Mouse (Mus musculus) mesoderm, embryonic 11.5 days (tissue): ENCODE data around the gene Gm10837.
"Not testable (repeated sequence)": the region's sequence is repeated elsewhere in the genome, so short reads cannot be mapped to it uniquely, and the experiment has no call there.

Experiments used
- DNase-seq: peaks from one replicate; pipeline ENCODE4 v3.0.0-alpha.2; 2012; ENCODE audit warnings: low read depth, low spot score

The Gm10837 gene

DNA sequence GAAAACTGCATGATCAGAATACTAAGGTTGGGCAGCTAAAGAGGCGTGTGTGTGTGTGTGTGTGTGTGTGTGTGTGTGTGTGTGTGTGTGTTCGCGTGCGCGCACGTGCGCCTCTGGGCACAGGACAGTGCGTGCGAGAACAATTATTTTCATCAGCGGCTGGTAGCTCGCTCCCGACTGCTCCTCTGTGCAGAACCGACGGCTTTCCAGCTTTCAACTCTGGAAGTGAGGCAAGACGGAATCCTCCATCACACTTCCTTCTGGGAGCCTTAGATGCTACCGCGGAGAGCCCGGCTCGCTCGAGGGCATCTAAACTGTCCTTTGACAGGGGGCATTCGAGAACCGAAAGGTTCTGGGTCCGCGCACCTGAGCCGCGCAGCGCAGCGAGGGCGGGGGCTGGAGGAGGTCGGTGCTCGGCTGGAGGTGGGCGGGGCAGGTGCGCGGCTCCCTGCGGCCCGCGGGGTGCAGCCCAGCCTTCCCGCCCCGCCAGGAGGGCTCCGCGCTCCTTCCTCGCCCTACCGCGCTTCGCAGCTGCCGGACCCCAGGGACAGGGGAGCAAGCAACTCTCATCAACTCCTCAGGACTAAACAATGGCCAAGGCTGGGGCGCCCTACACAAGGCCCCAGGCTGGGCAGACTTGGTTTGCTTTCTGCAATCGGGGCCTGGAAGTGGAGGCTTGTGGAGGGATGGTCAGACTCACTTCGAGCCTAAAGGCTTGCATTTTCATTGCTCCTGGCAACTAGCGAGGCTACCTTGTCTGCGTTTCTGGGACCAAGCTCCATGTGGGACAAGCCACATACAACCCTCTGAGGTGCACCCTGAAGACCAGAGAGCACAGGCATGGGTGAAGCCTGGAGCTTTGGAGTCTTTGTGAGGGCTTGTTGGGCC, at the start of gene Gm10837:
Gm10837 (plus strand) TSS at position 146 of the 888 bp plus-strand sequence.
- no peak for DNase-seq

DNA sequence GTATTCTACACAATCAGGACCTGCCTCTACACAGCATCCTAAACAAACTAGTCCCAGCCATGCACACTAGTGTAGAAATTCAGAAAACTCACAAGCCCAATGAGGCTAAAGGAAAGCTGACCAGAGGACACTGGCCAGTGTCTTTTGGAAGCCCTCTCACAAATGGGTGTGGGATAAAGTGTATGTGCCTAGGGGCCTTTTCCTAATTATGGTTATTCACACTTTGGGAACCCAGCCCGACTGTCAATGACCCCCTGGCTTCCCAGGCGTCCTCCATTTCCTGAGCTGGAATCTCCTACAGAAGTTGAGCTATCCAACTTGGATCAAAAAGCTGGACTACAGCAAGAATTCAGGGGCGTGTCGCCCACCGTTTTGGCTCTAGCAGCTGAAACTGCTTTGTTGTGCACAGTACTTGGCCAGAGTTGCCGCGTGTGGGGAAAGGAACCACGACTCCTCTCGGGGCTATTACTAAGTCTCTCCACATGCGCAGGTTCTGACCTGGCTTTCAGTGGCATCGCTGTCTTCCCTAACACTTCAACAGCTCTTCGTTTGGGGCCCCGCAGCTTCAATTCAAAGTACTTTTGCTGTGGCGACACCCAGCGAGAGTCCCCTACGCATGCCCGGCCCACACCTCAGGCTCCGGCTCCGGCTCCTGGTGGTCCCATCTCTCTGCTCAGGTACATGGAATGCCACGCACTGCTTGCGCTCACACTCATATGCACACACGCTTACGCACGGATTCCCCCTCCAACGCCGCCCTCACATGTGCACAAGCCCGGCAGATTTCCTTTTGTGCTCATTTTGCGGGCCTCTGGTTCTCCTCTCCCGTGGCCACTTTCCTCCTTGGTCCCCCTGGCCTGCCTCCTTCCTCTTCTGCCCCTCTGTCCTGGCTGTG, 40.5 kb upstream of the Gm10837 start:
- no peak for DNase-seq

DNA sequence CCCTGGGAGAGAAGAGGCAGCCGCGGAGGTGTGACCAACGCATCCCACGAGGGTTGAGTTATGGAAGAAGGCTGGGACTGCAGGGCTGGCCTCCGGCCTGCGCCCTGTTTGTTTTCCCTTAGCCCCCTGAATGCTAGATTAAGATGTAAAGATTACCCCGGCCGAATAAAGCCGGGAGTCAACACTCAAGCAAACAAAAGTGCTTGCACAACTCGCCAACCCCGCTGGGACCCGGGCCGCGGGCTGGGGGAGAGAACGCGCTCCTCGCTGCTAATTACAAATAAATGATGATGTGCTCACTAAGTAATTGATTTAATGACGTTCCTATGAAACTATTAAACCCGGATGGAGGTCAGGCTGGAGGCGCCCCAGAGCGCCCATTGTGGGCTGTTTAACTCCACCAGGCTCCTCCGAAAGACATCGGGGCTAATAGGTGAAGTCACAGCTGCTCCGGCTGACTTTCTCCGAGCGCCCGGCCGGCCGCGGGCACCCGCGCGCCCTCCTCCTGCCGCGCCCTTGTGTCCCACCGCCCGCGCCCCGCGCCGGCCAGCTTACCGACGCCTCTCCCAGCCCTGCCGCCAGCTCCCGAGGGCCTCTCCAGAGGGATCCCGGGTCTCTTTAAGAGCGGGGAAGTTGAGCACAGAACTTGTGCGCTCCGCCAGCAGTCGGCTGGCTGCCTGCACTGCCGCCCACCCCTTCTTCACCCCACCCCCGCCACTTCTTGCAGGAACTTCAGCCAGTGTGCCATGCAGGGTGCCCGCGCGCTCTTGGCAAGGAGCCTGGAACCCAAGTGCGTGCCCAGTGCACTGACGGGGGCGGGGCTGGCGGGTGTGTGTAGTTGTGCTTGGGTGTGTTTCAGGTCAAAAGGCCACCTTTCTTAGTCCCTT, 39.6 kb upstream of the Gm10837 start, which contains the start of gene Gm5089:
Gm5089 (minus strand) TSS at position 620 of the 887 bp plus-strand sequence.
- peak; percentile 43 for DNase-seq

DNA sequence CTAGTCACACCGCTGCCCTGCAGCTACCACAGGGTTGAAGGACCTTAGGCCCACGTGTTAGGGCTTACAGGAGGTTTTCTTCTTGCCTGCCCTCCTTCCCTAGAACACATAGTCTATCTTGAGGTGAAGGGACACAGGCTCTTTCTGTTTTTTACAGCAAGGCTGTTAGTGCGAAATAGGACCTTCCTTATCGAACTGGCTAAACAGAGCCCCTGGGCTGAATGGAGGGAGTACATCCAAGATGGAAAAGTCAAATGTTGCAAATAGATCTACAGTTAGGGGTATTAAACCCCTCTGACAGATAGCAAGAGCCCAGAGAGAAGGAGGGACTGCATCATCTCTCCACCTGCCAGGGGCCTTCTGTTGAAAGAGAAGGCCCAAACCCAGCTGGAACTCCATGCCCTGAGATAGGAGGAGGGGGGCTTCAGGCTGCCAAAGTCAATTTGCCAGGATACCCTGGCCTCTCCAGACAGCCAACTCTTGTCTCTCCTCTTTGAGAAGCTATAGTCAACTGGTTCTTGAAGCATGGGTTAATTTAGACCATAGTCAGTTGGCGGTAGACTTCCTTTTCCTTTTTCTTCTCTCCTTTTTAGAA, 38.7 kb upstream of the Gm10837 start:
- no peak for DNase-seq

GRCm38 (mm10) chr14:122452701-122453387, 37.5 kb upstream of the Gm10837 start:
- DNase-seq: peak; percentile 76

GRCm38 (mm10) chr14:122453388-122453995, 36.9 kb upstream of the Gm10837 start:
- peak; percentile 79 for DNase-seq

GRCm38 (mm10) chr14:122453996-122454738, 36.2 kb upstream of the Gm10837 start:
- peak; percentile 38 for DNase-seq

- peak; percentile 15 for DNase-seq
These were observed 35.4 kb upstream of the Gm10837 start for GRCm38 (mm10) chr14:122454901-122455561.

DNA sequence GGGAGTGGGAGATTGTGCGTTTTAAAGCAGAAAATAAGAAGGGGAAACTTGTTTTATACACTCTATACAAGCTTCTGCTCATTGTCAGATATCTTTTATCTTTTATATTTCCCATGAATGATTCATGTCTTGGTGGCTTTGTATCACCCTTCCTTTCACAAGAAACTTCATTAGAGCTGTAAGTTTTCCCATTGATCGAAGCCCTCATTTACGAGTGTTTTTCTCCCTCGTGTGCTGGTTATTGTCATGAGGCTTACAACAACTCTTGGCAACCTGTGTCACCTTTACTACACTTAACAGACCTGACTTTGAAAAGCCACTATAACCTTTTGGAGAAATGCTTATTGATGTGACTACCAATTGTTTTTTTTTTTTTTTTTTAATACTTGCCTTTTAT, 34.8 kb upstream of the Gm10837 start:
- no peak for DNase-seq

DNA sequence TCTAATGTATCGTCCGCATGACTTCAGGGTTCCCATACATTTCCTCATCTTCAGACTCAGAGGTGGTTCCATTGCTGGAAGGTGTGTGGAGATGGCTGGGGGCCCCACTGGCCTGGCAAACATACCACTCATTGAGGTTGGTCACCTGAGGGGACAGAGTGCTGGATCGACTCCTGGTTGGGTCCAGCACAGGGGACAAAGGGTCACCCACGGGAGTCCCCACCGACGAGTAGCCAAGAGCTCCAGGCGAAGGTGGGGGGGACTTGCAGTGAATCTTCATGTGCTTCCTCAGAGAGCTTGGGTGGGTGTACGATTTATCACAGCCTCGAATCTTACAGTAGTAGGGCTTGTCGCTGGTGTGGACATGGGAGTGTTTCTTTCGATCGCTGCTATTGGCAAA, 31.1 kb upstream of the Gm10837 start:
- DNase-seq: not testable (repeated sequence)

GRCm38 (mm10) chr14:122459776-122460175, 30.6 kb upstream of the Gm10837 start:
- no peak for DNase-seq

GRCm38 (mm10) chr14:122460226-122460625, 30.2 kb upstream of the Gm10837 start:
- no peak for DNase-seq

DNA sequence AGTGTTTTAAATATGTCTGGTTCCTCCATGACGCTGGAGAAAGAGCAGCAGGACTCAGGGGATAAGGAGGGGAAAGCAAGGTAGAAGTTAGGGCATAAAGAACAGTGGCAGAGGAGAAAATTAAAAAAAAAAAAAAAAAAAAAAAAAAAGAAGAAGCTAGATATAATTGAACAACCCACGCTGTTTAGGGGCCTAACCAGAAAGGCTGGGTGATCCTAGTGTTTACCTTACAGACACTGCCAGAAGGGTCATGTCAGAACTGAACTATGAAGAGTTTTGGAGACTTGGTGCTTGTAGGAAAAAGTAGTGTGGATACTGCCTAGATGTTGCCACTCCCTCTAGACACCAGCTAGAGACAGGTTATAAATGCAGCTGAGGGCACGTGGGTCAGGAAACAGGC, 28.9 kb upstream of the Gm10837 start:
- no peak for DNase-seq

- peak; percentile 19 for DNase-seq
These were observed 28.4 kb upstream of the Gm10837 start for GRCm38 (mm10) chr14:122461966-122462365.

DNA sequence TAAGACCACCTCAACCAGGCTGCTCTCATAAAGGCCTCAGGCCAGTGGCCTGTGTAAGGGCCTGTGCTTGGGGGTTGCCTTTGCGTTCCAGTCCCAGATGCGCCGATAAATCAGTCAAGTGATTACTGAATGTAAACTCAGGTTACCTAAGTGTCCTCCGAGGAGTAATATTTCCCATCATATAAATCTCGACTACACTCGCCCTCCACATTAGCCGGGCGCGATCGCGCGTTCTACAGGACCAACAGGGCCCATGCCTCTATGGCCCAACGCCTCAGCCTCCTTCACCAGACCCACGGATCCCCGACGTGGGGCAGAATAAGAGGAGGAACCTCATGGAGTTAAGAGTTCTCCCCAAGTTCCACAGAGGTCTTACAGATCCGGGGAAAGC, 27.7 kb upstream of the Gm10837 start:
- peak; percentile 60 for DNase-seq

DNA sequence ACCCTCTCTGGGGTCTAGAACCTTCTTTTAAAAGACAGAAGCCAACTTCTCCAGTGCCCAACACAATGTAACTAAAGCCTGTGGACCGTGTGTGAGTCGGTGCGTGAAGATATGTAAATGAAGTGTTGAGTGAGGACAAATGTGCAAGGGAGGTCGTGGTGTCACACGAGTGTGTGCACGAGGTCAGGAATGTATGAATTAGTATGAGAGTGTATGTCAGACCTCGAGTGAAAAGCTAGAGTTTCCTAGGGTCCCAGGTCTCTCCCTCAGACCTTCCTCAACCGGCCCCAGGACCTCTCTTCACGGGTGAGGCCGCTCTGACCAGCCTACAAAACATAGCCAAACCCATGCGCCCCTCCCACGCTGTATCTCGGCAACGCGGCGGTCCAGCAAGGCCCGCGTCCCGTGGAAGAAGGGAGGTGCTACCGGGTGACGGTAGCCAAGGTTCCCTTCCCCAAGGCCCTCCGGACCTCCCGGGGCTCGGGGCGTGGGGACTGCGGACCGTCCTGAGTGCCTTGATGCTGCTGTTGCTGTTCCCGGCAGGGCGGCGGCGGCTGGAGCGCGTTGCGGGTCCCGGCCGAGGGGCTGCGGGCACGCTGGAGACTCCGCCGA, 27.2 kb upstream of the Gm10837 start:
- peak; percentile 35 for DNase-seq

DNA sequence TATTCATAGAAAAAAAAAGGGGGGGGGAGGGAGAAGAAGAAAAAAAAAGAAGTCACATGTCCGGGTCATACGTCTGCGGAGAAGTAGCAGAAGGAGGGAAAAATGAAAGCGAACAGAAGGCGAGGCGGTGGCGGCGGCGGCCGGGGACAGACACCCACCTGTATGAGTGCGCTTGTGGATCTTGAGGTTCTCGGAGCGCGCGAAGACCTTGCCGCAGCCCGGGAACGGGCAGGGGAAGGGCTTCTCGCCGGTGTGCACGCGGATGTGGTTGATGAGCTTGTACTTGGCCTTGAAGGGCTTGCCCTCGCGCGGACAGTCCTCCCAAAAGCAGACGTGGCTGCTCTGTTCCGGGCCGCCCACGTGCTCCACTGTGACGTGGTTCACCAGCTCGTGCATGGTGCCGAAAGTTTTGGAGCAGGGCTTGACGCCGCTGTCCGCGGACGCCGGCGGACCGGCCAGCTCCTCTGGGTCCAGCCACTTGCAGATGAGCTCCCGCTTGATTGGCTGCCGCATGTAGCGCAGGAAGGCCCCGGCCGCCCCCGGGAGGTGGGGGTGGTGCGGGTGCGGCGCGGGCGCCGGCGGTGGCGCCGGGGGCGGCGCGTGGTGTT, 26.5 kb upstream of the Gm10837 start:
- peak; percentile 58 for DNase-seq

DNA sequence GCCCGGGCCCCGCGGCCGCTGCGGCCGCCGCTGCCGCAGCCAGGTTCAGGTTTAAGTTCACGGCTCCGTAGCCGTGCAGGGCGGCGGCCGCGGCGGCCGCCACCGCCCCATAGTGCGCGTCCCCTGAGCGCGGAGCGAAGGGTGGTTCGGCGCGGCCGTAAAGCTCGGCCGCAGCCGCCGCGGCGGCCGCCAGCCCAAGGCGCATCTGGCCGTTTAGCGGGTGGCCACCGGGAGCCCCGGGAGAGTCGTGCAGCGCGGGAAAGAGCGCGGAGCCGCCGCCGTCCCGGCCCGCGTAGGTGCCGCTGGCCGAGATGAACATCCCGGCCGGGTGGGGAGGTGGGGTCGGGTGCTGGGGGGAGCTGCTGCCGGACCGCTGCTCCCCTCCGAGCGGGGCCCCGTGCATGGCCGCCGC, 26.0 kb upstream of the Gm10837 start:
- DNase-seq: peak; percentile 44
